Mouse (Mus musculus): Measurements from ENCODE around the gene Tacc2. TPM values are rescaled to one million over a fixed set of nuclear protein-coding genes. Genes with fewer than 3 reads are reported as not detected.
A peak's percentile ranks its signal among the peaks of the same experiment; 100 is the strongest.

The Tacc2 gene
- polyA plus RNA-seq, 1 experiment from 2014 or later = 53.5 TPM

- Histone ChIP-seq H3K27ac (replicated peaks) (peak overlapping the region; percentile 21; the same call in 1 of the 2 replicates), H3K4me2 (replicated peaks) (peak overlapping the region; percentile 75), H3K9me3 (no peaks in the 10 kb centered on the region), H3K4me1 (peaks cover 48% of the 10 kb centered on the region), H3K36me3 (peaks cover 6% of the 10 kb centered on the region; the same call in 1 of the 2 replicates), H3K9ac (replicated peaks) (no peak overlapping the region), H3K27me3 (no peaks in the 10 kb centered on the region), H3K4me3 (peak overlapping the region; percentile 15; the same call in 1 of the 2 replicates)
- 72% methylated on average over 16 of the region's 16 CpGs for WGBS
- no peak for ATAC-seq (replicated peaks)
Observed at GRCm38 (mm10) chr7:130696347-130697234, 119.4 kb downstream of the Tacc2 start.

GRCm38 (mm10) chr7:130698480-130698879 is 121.2 kb downstream of the Tacc2 start:
- no peak overlapping the region for H3K4me3 ChIP-seq
- H3K9ac ChIP-seq (replicated peaks) = no peak overlapping the region
- H3K36me3 ChIP-seq = peaks cover 6% of the 10 kb centered on the region; the same call in 1 of the 2 replicates
- no peaks in the 10 kb centered on the region for H3K27me3 ChIP-seq
- H3K9me3 ChIP-seq = no peaks in the 10 kb centered on the region
- no peak overlapping the region for H3K4me2 ChIP-seq (replicated peaks)
- peaks cover 43% of the 10 kb centered on the region for H3K4me1 ChIP-seq
- no peak overlapping the region for H3K27ac ChIP-seq (replicated peaks)
- no peak for ATAC-seq (replicated peaks)

GRCm38 (mm10) chr7:130701336-130701735 is 124.1 kb downstream of the Tacc2 start:
- H3K4me1 ChIP-seq = peaks cover 29% of the 10 kb centered on the region
- no peak overlapping the region for H3K4me2 ChIP-seq (replicated peaks)
- H3K27ac ChIP-seq (replicated peaks) = no peak overlapping the region
- peaks cover 6% of the 10 kb centered on the region; the same call in 1 of the 2 replicates for H3K36me3 ChIP-seq
- H3K9ac ChIP-seq (replicated peaks) = no peak overlapping the region
- ATAC-seq (replicated peaks) = no peak
- no peaks in the 10 kb centered on the region for H3K9me3 ChIP-seq
- H3K4me3 ChIP-seq = no peak overlapping the region
- no peaks in the 10 kb centered on the region for H3K27me3 ChIP-seq
- WGBS = 71% methylated on average over 1 of the region's 1 CpGs

- no peak overlapping the region for H3K27ac ChIP-seq (replicated peaks)
- H3K27me3 ChIP-seq = no peaks in the 10 kb centered on the region
- no peak overlapping the region for H3K4me3 ChIP-seq
- WGBS = 79% methylated on average over 2 of the region's 2 CpGs
- no peak for ATAC-seq (replicated peaks)
- H3K36me3 ChIP-seq = no peaks in the 10 kb centered on the region
- no peaks in the 10 kb centered on the region for H3K9me3 ChIP-seq
- no peak overlapping the region for H3K9ac ChIP-seq (replicated peaks)
- no peak overlapping the region for H3K4me2 ChIP-seq (replicated peaks)
- peaks cover 27% of the 10 kb centered on the region for H3K4me1 ChIP-seq
Observed at GRCm38 (mm10) chr7:130705230-130705629, 128.0 kb downstream of the Tacc2 start.

- Histone ChIP-seq H3K36me3 (no peaks in the 10 kb centered on the region), H3K4me3 (no peak overlapping the region), H3K9me3 (no peaks in the 10 kb centered on the region), H3K4me1 (peaks cover 43% of the 10 kb centered on the region), H3K4me2 (replicated peaks) (no peak overlapping the region), H3K9ac (replicated peaks) (no peak overlapping the region), H3K27me3 (no peaks in the 10 kb centered on the region), H3K27ac (replicated peaks) (no peak overlapping the region)
- no peak for ATAC-seq (replicated peaks)
- WGBS = 60% methylated on average over 9 of the region's 9 CpGs
Observed at GRCm38 (mm10) chr7:130708940-130709339, 131.7 kb downstream of the Tacc2 start.

GRCm38 (mm10) chr7:130709372-130710274 is 132.4 kb downstream of the Tacc2 start:
- Histone ChIP-seq H3K4me1 (peaks cover 37% of the 10 kb centered on the region), H3K4me3 (no peak overlapping the region), H3K9ac (replicated peaks) (no peak overlapping the region), H3K9me3 (no peaks in the 10 kb centered on the region), H3K27ac (replicated peaks) (peak overlapping the region; percentile 27; the same call in 1 of the 2 replicates), H3K27me3 (no peaks in the 10 kb centered on the region), H3K4me2 (replicated peaks) (no peak overlapping the region), H3K36me3 (no peaks in the 10 kb centered on the region)
- ATAC-seq (replicated peaks) = no peak
- WGBS = 55% methylated on average over 9 of the region's 9 CpGs

- 90% methylated on average over 7 of the region's 7 CpGs for WGBS
- H3K27me3 ChIP-seq = no peaks in the 10 kb centered on the region
- H3K4me1 ChIP-seq = peaks cover 42% of the 10 kb centered on the region
- no peaks in the 10 kb centered on the region for H3K9me3 ChIP-seq
- H3K4me2 ChIP-seq (replicated peaks) = no peak overlapping the region
- H3K27ac ChIP-seq (replicated peaks) = no peak overlapping the region
- no peak for ATAC-seq (replicated peaks)
- no peak overlapping the region for H3K4me3 ChIP-seq
- peaks cover 5% of the 10 kb centered on the region; the same call in 1 of the 2 replicates for H3K36me3 ChIP-seq
- H3K9ac ChIP-seq (replicated peaks) = no peak overlapping the region
Observed at GRCm38 (mm10) chr7:130711851-130712250, 134.6 kb downstream of the Tacc2 start.

GRCm38 (mm10) chr7:130713319-130713718 is 136.1 kb downstream of the Tacc2 start:
- WGBS = 40% methylated on average over 6 of the region's 6 CpGs
- Histone ChIP-seq H3K4me1 (peaks cover 42% of the 10 kb centered on the region), H3K9ac (replicated peaks) (no peak overlapping the region), H3K27me3 (no peaks in the 10 kb centered on the region), H3K36me3 (peaks cover 15% of the 10 kb centered on the region), H3K9me3 (no peaks in the 10 kb centered on the region), H3K4me3 (no peak overlapping the region), H3K27ac (replicated peaks) (peak overlapping the region; percentile 4; the same call in 1 of the 2 replicates), H3K4me2 (replicated peaks) (no peak overlapping the region)
- no peak for ATAC-seq (replicated peaks)

GRCm38 (mm10) chr7:130715467-130715866 is 138.2 kb downstream of the Tacc2 start:
- H3K27me3 ChIP-seq = no peaks in the 10 kb centered on the region
- no peak; the same call in 1 of the 2 replicates for ATAC-seq (replicated peaks)
- 66% methylated on average over 3 of the region's 3 CpGs for WGBS
- no peak overlapping the region for H3K4me2 ChIP-seq (replicated peaks)
- H3K36me3 ChIP-seq = peaks cover 15% of the 10 kb centered on the region
- H3K9me3 ChIP-seq = no peaks in the 10 kb centered on the region
- no peak overlapping the region for H3K4me3 ChIP-seq
- H3K27ac ChIP-seq (replicated peaks) = no peak overlapping the region
- H3K4me1 ChIP-seq = peaks cover 42% of the 10 kb centered on the region
- H3K9ac ChIP-seq (replicated peaks) = no peak overlapping the region

- ATAC-seq (replicated peaks) = no peak
- 93% methylated on average over 4 of the region's 4 CpGs for WGBS
- Histone ChIP-seq H3K9ac (replicated peaks) (no peak overlapping the region), H3K9me3 (no peaks in the 10 kb centered on the region), H3K27ac (replicated peaks) (no peak overlapping the region), H3K4me2 (replicated peaks) (no peak overlapping the region), H3K4me3 (no peak overlapping the region), H3K4me1 (peaks cover 43% of the 10 kb centered on the region), H3K36me3 (peaks cover 15% of the 10 kb centered on the region), H3K27me3 (no peaks in the 10 kb centered on the region)
Observed at GRCm38 (mm10) chr7:130716341-130716740, 139.1 kb downstream of the Tacc2 start.

- ATAC-seq (replicated peaks) = no peak
- Histone ChIP-seq H3K4me3 (no peak overlapping the region), H3K9ac (replicated peaks) (no peak overlapping the region), H3K27me3 (no peaks in the 10 kb centered on the region), H3K4me2 (replicated peaks) (no peak overlapping the region), H3K4me1 (peaks cover 43% of the 10 kb centered on the region), H3K27ac (replicated peaks) (no peak overlapping the region), H3K36me3 (peaks cover 15% of the 10 kb centered on the region), H3K9me3 (no peaks in the 10 kb centered on the region)
- WGBS = 92% methylated on average over 6 of the region's 6 CpGs
Observed at GRCm38 (mm10) chr7:130716989-130717388, 139.8 kb downstream of the Tacc2 start.

Measured in forebrain, embryonic 15.5 days (tissue).